Mouse (Mus musculus) testis, adult 2 months (tissue): ENCODE measurements around the gene Irf2bp2. TPM values are rescaled to one million over a fixed set of nuclear protein-coding genes. Genes with fewer than 3 reads are reported as not detected.

Experiments
- H3K27ac ChIP-seq: fragments of 200-500 bp; 2 replicates; pipeline ENCODE4 v1.5.1; 2012; ENCODE audit warnings: low read depth, low read length; ENCODE audit not compliant: control insufficient read depth, insufficient read depth
- H3K27me3 ChIP-seq: fragments of 200-500 bp; 2 replicates; pipeline ENCODE4 v1.6.1; 2012; ENCODE audit warnings: mild to moderate bottlenecking, low read length, moderate library complexity; ENCODE audit not compliant: control insufficient read depth, insufficient read depth
- H3K36me3 ChIP-seq: fragments of 200-500 bp; 2 replicates; pipeline ENCODE4 v1.6.1; 2012; ENCODE audit warnings: mild to moderate bottlenecking, low read length; ENCODE audit not compliant: control insufficient read depth, insufficient read depth
- H3K4me1 ChIP-seq: fragments of 200-500 bp; 2 replicates; pipeline ENCODE4 v1.6.1; 2012; ENCODE audit warnings: low read length; ENCODE audit not compliant: control insufficient read depth, insufficient read depth
- H3K4me3 ChIP-seq: fragments of 200-500 bp; 2 replicates; pipeline ENCODE4 v1.5.1; 2012; ENCODE audit warnings: low read depth, mild to moderate bottlenecking, low read length, moderate library complexity, mixed read lengths; ENCODE audit not compliant: control insufficient read depth
- CTCF ChIP-seq: fragments of 200-500 bp; IDR thresholded peaks from 2 replicates; pipeline ENCODE4 v1.5.1; 2012; ENCODE audit warnings: low read depth, mild to moderate bottlenecking, inconsistent platforms, low read length, moderate library complexity; ENCODE audit not compliant: control insufficient read depth, insufficient read depth, insufficient replicate concordance
- POLR2A ChIP-seq: fragments of 200-500 bp; IDR thresholded peaks from 2 replicates; pipeline ENCODE4 v1.6.1; 2012; ENCODE audit warnings: low read depth, mild to moderate bottlenecking, inconsistent platforms, low read length, moderate library complexity; ENCODE audit not compliant: control insufficient read depth
- polyA plus RNA-seq: library from polyadenylated mRNA; depleted of rRNA; stranded (reverse); fragments of >200 nt; gene quantifications from 2 replicates; pipeline ENCODE4 v1.2.3, GENCODE M21; 2012

Irf2bp2 gene
- polyA plus RNA-seq, 1 experiment = 3.3 TPM

DNA sequence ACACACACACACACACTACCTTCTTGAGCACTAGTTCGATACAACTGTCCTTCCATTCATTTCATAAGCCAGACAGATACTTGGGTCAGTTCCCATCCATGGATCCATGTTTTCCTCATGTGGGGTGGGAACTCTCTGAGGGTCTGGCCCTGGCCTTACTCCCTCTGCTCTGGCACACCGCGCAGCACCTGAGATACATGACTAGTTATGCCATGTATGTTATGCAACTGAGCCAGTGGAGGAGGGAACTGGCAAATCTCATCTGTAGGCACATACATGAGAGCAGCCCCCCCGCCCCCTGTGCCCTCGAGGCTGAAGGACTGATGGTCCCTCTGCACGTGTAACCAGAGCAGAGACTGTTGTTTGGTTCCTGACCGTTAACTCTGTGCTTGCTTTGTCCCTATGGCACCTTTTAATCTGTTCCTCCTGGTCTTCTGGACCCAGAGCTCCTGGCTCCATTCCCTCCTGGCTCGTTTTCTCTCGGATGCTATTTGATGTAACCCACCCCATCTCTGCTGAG lies 23.2 kb downstream of the Irf2bp2 start:
- Histone ChIP-seq H3K4me3 (no peak overlapping the region), H3K36me3 (no peaks in the 10 kb centered on the region), H3K27ac (no peak overlapping the region), H3K4me1 (peaks cover 10% of the 10 kb centered on the region), H3K27me3 (no peaks in the 10 kb centered on the region)
- TF ChIP-seq CTCF (no peak), POLR2A (no peak)

GRCm38 (mm10) chr8:126570046-126570445 lies 23.7 kb downstream of the Irf2bp2 start:
- H3K4me1 ChIP-seq = peaks cover 10% of the 10 kb centered on the region
- H3K27ac ChIP-seq = no peak overlapping the region
- TF ChIP-seq POLR2A (no peak), CTCF (no peak)

DNA sequence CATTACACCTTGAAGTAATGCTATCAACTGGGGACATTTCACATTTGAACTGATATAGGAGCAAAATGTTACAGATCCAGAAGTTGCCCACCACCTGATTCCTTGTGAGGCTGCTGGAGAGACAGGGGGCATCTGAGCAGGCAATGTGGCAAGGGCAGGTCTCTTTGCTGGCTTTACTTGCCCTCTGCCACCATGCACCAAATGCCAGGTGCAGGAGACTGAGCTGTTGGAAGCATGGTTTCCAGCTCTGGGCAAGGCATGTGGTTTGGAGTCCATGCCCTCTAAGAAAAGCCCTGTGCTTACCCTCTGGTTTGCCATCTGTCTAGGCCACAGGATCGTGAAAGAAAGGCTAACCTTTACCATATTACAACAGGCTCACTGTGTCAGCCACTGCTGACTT lies 24.1 kb downstream of the Irf2bp2 start:
- H3K36me3 ChIP-seq = no peaks in the 10 kb centered on the region
- H3K4me3 ChIP-seq = no peak overlapping the region
- no peaks in the 10 kb centered on the region for H3K27me3 ChIP-seq
- H3K27ac ChIP-seq = no peak overlapping the region
- TF ChIP-seq POLR2A (no peak), CTCF (no peak)
- H3K4me1 ChIP-seq = peaks cover 8% of the 10 kb centered on the region

More at GRCm38 (mm10) chr8:126570046-126570445, 23.7 kb downstream of the Irf2bp2 start:
- Histone ChIP-seq H3K27me3 (no peaks in the 10 kb centered on the region), H3K4me3 (no peak overlapping the region), H3K36me3 (no peaks in the 10 kb centered on the region)

DNA sequence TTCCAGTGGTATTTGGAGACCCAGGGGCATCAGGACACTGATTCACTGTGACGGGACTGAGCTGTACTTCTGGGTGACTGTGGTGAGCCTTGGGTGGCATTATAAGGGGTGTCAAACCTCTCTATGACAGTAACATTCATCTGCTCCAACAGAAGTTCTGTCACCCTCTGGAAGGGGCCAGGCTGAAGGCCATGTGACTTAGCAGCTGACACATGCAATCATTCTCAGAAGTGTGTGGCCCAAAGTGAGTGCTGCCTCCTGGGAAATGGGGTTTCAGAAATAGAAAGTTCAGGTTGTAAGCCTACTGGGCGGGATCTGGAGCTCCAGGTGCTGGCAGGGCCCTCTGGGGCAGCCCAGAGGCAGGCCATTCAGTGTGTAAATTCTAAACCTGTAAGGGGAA lies 26.1 kb downstream of the Irf2bp2 start:
- no peaks in the 10 kb centered on the region for H3K36me3 ChIP-seq
- TF ChIP-seq POLR2A = no peak
- no peak for TF ChIP-seq CTCF
- no peak overlapping the region for H3K4me3 ChIP-seq
- H3K27ac ChIP-seq = no peak overlapping the region
- H3K27me3 ChIP-seq = no peaks in the 10 kb centered on the region
- peaks cover 8% of the 10 kb centered on the region for H3K4me1 ChIP-seq

DNA sequence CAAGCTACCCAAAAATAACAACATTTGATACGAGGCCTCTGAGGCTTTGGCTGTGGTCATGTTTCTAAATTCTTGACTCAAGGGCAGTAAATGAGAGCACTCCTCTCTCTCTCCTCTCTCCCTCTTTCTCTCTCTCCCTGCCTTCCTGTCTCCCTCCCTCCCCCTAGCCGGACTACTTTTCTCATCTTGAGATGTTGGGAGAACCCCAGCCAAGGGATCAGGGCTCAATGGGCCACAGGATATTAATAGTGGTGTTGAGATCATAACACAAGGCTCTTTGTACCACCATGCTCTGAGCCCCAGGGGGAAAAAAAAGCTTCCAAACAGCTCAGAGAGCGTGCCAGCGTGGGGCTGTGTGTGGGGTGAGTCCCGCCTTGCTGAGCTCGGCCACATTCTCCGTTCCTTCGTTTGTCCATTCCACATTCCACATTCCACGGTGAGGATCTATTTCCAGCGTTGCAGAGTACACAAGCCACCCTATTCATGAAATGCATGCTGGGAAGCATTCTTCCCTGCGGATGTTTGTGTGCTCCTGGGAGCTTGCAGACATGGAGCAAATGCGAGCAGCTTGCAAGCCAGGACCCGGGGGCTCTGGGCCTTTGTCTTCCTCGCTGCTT lies 27.2 kb downstream of the Irf2bp2 start:
- peaks cover 8% of the 10 kb centered on the region for H3K4me1 ChIP-seq
- H3K27ac ChIP-seq = peak overlapping the region; percentile 70
- H3K27me3 ChIP-seq = no peaks in the 10 kb centered on the region
- TF ChIP-seq CTCF (no peak), POLR2A (no peak)
- no peaks in the 10 kb centered on the region for H3K36me3 ChIP-seq
- H3K4me3 ChIP-seq = no peak overlapping the region

DNA sequence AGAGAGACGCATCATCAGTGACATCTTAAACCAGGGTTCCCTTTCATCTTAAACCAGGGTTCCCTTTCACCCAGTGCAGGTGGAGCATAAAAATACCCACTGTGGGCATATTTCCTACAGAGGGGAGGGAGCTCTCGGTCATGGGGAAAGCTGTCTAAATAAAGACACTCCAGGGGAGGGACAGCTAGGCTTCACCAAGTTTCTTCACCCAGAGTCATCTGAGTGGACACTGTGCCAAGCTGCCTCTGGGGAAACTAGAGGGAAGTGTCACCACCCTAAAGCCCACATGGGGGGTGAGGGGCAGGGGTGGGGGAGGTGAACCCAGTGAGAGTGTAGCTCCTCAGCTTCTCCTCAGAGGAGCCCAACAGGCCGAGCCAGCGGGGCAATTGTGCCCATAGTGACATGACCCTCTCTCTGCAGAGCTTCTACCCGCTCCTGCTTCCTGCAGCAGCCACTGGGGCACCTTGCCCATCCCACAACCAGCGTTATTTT lies 27.8 kb downstream of the Irf2bp2 start:
- H3K4me3 ChIP-seq = peak overlapping the region; percentile 60; the same call in 1 of the 2 replicates
- H3K36me3 ChIP-seq = no peaks in the 10 kb centered on the region
- no peaks in the 10 kb centered on the region for H3K27me3 ChIP-seq
- no peak for TF ChIP-seq POLR2A
- TF ChIP-seq CTCF = no peak
- peaks cover 8% of the 10 kb centered on the region for H3K4me1 ChIP-seq
- H3K27ac ChIP-seq = peak overlapping the region; percentile 38; the same call in 1 of the 2 replicates

DNA sequence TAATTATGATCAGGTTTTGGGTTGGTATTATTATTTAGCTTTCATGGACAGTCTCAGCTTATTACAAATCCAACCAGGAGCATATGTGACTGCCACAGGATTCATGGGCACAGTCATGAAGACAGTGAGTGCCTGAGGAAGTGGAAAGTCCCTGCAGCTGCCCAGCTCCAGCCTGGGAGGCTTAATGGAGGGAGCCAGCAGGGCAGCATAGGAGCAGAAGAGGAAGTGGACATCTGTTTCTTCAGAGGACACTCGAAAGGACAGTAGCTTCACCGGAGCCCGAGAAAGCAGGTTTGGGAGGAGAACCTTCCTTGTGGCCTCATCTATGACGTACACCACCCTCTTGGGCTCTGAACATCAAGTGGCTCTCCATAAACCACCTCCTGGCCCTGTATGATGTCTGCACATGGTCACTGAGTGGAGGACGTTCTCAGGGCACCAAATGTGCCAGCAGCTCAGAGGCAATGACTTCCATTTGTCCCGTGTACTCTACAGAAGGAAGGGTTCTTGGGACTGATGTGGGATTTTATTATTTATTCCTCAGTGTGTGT lies 28.5 kb downstream of the Irf2bp2 start:
- TF ChIP-seq POLR2A (no peak), CTCF (no peak)
- H3K36me3 ChIP-seq = no peaks in the 10 kb centered on the region
- peak overlapping the region; percentile 60 for H3K4me3 ChIP-seq
- no peaks in the 10 kb centered on the region for H3K27me3 ChIP-seq
- peaks cover 8% of the 10 kb centered on the region for H3K4me1 ChIP-seq
- no peak overlapping the region; the same call in 1 of the 2 replicates for H3K27ac ChIP-seq
